Mouse (Mus musculus) heart, postnatal 0 days (tissue): ENCODE measurements around the gene Mettl7a3.

Source experiments
- CTCF ChIP-seq: IDR thresholded peaks from 2 replicates; pipeline ENCODE4 v1.5.1; 2016; ENCODE audit warnings: antibody characterized with exemption, control low read depth, low read depth
- EP300 ChIP-seq: IDR thresholded peaks from 2 replicates; pipeline ENCODE4 v1.6.1; 2016; ENCODE audit warnings: antibody characterized with exemption, low read depth

GRCm38 (mm10) chr15:100304019-100304991 lies 30.4 kb upstream of the Mettl7a3 start, which contains the start of gene Mettl7a1:
- TF ChIP-seq CTCF (no peak), EP300 (no peak)
